Mouse (Mus musculus): Measurements from ENCODE around the gene Tmed2. TPM values are rescaled to one million over a fixed set of nuclear protein-coding genes. Genes with fewer than 3 reads are reported as not detected.
"Not testable (repeated sequence)": the region's sequence is repeated elsewhere in the genome, so short reads cannot be mapped to it uniquely, and the experiment has no call there.

Gene Tmed2
- polyA plus RNA-seq, 1 experiment = 54.2 TPM

DNA sequence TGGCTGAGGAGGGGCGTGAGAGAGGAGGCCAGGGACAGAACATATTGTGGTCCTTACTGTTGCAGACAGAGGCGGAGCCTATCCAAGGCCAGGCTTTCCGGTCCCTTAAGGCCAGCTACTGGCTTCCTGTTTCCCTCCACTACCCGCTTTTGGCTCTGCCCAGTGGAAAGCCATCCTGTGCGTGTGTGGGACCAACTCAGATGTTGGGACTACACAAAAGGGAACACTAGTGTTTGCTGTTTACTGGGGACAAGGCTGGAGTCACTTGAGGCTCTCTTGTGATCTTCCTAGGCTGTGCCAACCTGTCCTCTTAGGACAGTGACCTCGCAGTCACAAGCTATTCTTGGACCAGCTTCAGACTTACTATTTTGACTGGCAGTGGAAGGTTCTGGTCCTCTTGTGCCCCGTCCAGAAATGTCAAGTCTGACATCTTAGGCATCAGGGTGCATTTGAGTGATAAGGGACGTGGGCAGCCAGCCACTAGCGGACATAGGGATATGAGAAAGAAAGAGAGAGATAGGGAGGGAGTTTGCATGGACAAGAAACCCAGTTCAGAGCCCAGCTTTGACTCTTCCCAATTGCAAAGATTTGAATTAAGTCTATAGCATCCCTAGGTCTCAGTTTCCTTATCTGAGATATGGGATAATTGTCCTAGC is 42.1 kb upstream of the Tmed2 start:
- Histone ChIP-seq H3K27ac (ENCODE audit: insufficient read depth, low read length) (peak overlapping the region; percentile 37), H3K4me1 (ENCODE audit: control insufficient read depth, insufficient read depth, insufficient read length) (peaks cover 15% of the 10 kb centered on the region; the same call in 1 of the 2 replicates), H3K27me3 (ENCODE audit: control insufficient read depth, insufficient read depth, low read length) (no peaks in the 10 kb centered on the region), H3K36me3 (ENCODE audit: control insufficient read depth, insufficient read depth, low read length) (no peaks in the 10 kb centered on the region), H3K4me3 (ENCODE audit: extremely low read depth, insufficient read depth, insufficient read length) (no peak overlapping the region)
- 38% methylated on average over 9 of the region's 9 CpGs for WGBS
- no peak for DNase-seq (ENCODE audit: low read depth in 1 of 2, low spot score in 2 of 2)
- TF ChIP-seq POLR2A (IDR thresholded peaks at IDR 0.05; ENCODE audit: low read depth, low read length) (no peak), CTCF (IDR thresholded peaks at IDR 0.05; ENCODE audit: extremely low read depth, insufficient read depth, insufficient read length, insufficient replicate concordance) (no peak)

- TF ChIP-seq POLR2A (IDR thresholded peaks at IDR 0.05; ENCODE audit: low read depth, low read length) = no peak
- TF ChIP-seq CTCF (IDR thresholded peaks at IDR 0.05; ENCODE audit: extremely low read depth, insufficient read depth, insufficient read length, insufficient replicate concordance) = no peak
- Histone ChIP-seq H3K36me3 (ENCODE audit: control insufficient read depth, insufficient read depth, low read length) (no peaks in the 10 kb centered on the region), H3K27ac (ENCODE audit: insufficient read depth, low read length) (no peak overlapping the region), H3K4me1 (ENCODE audit: control insufficient read depth, insufficient read depth, insufficient read length) (peaks cover 15% of the 10 kb centered on the region; the same call in 1 of the 2 replicates), H3K27me3 (ENCODE audit: control insufficient read depth, insufficient read depth, low read length) (no peaks in the 10 kb centered on the region), H3K4me3 (ENCODE audit: extremely low read depth, insufficient read depth, insufficient read length) (no peak overlapping the region)
- DNase-seq (ENCODE audit: low read depth in 1 of 2, low spot score in 2 of 2) = no peak
- 63% methylated on average over 5 of the region's 5 CpGs for WGBS
Observed at GRCm38 (mm10) chr5:124499001-124499400, 41.5 kb upstream of the Tmed2 start.

DNA sequence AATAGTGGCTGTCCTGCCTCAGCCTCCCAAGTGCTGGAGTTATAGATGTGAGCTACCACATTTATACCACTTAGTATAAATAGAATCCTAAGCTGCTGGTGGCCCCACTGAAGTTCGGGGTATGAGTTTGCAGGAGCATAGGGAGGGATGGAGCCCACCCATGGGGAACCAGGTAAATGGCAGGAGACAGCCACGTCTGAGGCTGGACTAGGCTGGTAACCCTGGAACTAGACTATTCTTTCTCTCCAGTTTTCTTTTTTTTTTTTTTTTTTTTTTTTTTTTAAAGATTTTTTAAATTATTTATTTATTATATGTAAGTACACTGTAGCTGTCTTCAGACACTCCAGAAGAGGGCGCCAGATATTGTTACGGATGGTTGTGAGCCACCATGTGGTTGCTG is 40.5 kb upstream of the Tmed2 start:
- not testable (repeated sequence) for H3K4me3 ChIP-seq (ENCODE audit: extremely low read depth, insufficient read depth, insufficient read length); H3K36me3 ChIP-seq (ENCODE audit: control insufficient read depth, insufficient read depth, low read length); H3K27me3 ChIP-seq (ENCODE audit: control insufficient read depth, insufficient read depth, low read length); H3K27ac ChIP-seq (ENCODE audit: insufficient read depth, low read length); DNase-seq (ENCODE audit: low read depth in 1 of 2, low spot score in 2 of 2)
- WGBS = 75% methylated on average over 4 of the region's 4 CpGs
- H3K4me1 ChIP-seq (ENCODE audit: control insufficient read depth, insufficient read depth, insufficient read length) = peaks cover 15% of the 10 kb centered on the region; the same call in 1 of the 2 replicates

DNA sequence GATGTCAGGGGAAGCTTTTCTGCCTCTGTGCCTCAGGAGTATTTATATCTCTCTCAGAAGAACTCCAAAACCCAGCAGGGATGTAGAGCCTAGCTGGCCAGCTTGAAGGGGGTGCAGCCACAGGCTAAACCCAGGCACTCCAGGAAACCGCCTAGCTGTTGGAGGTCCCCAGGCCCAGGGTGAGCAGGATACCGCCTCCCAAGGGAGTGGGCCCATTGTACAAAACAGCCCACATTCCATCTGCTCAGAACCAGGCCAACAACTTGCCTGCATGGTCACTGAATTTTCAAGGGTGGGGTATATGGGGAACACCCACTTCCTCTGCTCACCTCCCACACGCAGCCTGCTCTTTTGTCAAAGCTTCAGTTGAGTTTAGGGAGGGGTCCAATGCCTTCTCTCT is 39.9 kb upstream of the Tmed2 start:
- no peak for TF ChIP-seq CTCF (IDR thresholded peaks at IDR 0.05; ENCODE audit: extremely low read depth, insufficient read depth, insufficient read length, insufficient replicate concordance)
- TF ChIP-seq POLR2A (IDR thresholded peaks at IDR 0.05; ENCODE audit: low read depth, low read length) = no peak
- WGBS = 74% methylated on average over 3 of the region's 3 CpGs
- no peaks in the 10 kb centered on the region for H3K36me3 ChIP-seq (ENCODE audit: control insufficient read depth, insufficient read depth, low read length)
- no peak overlapping the region for H3K4me3 ChIP-seq (ENCODE audit: extremely low read depth, insufficient read depth, insufficient read length)
- H3K27ac ChIP-seq (ENCODE audit: insufficient read depth, low read length) = 0 out of 2 replicates have a peak overlapping the region, but pooled peaks have one; percentile 11
- H3K27me3 ChIP-seq (ENCODE audit: control insufficient read depth, insufficient read depth, low read length) = no peaks in the 10 kb centered on the region
- peaks cover 15% of the 10 kb centered on the region; the same call in 1 of the 2 replicates for H3K4me1 ChIP-seq (ENCODE audit: control insufficient read depth, insufficient read depth, insufficient read length)
- no peak for DNase-seq (ENCODE audit: low read depth in 1 of 2, low spot score in 2 of 2)

DNA sequence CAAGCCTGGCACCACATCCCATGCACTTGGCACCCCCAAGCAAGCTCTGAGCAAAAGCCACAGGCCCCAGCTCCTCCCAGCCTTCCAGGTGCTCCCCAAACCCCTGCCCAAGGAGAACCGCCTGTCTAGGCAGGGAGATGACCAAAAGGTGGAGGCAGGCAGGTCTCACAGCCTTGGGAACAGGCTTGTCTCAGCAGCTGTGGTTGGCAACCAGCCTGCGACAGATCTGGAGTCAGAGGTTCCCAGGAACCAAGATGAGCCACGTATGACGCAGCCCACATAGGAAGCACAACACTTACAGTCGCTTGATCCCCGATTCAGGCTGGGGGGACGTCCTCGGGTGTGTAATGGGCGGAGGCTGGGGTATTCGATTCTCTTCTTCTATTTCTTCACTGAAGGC is 39.0 kb upstream of the Tmed2 start:
- TF ChIP-seq POLR2A (IDR thresholded peaks at IDR 0.05; ENCODE audit: low read depth, low read length) = no peak
- TF ChIP-seq CTCF (IDR thresholded peaks at IDR 0.05; ENCODE audit: extremely low read depth, insufficient read depth, insufficient read length, insufficient replicate concordance) = no peak
- 91% methylated on average over 10 of the region's 10 CpGs for WGBS
- Histone ChIP-seq H3K27ac (ENCODE audit: insufficient read depth, low read length) (no peak overlapping the region), H3K36me3 (ENCODE audit: control insufficient read depth, insufficient read depth, low read length) (no peaks in the 10 kb centered on the region), H3K4me1 (ENCODE audit: control insufficient read depth, insufficient read depth, insufficient read length) (peaks cover 13% of the 10 kb centered on the region; the same call in 1 of the 2 replicates), H3K4me3 (ENCODE audit: extremely low read depth, insufficient read depth, insufficient read length) (no peak overlapping the region), H3K27me3 (ENCODE audit: control insufficient read depth, insufficient read depth, low read length) (no peaks in the 10 kb centered on the region)
- DNase-seq (ENCODE audit: low read depth in 1 of 2, low spot score in 2 of 2) = no peak

- Histone ChIP-seq H3K27me3 (ENCODE audit: control insufficient read depth, insufficient read depth, low read length) (no peaks in the 10 kb centered on the region), H3K4me3 (ENCODE audit: extremely low read depth, insufficient read depth, insufficient read length) (no peak overlapping the region), H3K36me3 (ENCODE audit: control insufficient read depth, insufficient read depth, low read length) (no peaks in the 10 kb centered on the region), H3K27ac (ENCODE audit: insufficient read depth, low read length) (no peak overlapping the region), H3K4me1 (ENCODE audit: control insufficient read depth, insufficient read depth, insufficient read length) (peaks cover 5% of the 10 kb centered on the region; the same call in 1 of the 2 replicates)
- TF ChIP-seq CTCF (IDR thresholded peaks at IDR 0.05; ENCODE audit: extremely low read depth, insufficient read depth, insufficient read length, insufficient replicate concordance) (no peak), POLR2A (IDR thresholded peaks at IDR 0.05; ENCODE audit: low read depth, low read length) (no peak)
- WGBS = 90% methylated on average over 14 of the region's 14 CpGs
- no peak for DNase-seq (ENCODE audit: low read depth in 1 of 2, low spot score in 2 of 2)
Observed at GRCm38 (mm10) chr5:124503742-124504141, 36.8 kb upstream of the Tmed2 start.

DNA sequence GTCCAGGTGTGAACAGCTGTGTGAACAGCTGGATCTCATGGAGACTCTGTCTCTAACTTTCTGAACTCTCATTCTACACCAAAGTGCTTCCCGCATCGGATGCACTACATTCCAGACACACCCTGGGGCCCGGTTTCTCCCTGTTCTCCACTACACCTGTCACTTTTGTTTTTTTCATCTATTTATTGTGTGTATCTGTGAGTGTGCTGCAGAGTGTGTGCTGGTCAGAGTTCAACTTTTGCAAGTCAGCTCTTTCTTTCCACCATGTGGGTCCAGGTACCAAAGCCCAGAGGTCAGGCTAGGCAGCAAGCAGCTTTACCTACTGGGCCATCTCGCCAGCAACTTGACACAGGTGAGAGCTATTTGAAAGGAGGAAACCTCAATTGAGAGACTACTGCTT is 35.3 kb upstream of the Tmed2 start:
- H3K27ac ChIP-seq (ENCODE audit: insufficient read depth, low read length) = no peak overlapping the region
- no peaks in the 10 kb centered on the region for H3K27me3 ChIP-seq (ENCODE audit: control insufficient read depth, insufficient read depth, low read length)
- no peak for DNase-seq (ENCODE audit: low read depth in 1 of 2, low spot score in 2 of 2)
- H3K36me3 ChIP-seq (ENCODE audit: control insufficient read depth, insufficient read depth, low read length) = no peaks in the 10 kb centered on the region
- TF ChIP-seq CTCF (IDR thresholded peaks at IDR 0.05; ENCODE audit: extremely low read depth, insufficient read depth, insufficient read length, insufficient replicate concordance) = no peak
- TF ChIP-seq POLR2A (IDR thresholded peaks at IDR 0.05; ENCODE audit: low read depth, low read length) = no peak
- peaks cover 5% of the 10 kb centered on the region; the same call in 1 of the 2 replicates for H3K4me1 ChIP-seq (ENCODE audit: control insufficient read depth, insufficient read depth, insufficient read length)
- no peak overlapping the region for H3K4me3 ChIP-seq (ENCODE audit: extremely low read depth, insufficient read depth, insufficient read length)
- 90% methylated on average over 4 of the region's 4 CpGs for WGBS
